In genomic region chr17:43431692-43432091, GRCm38 (mm10) we compare ENCODE assay signal across 16 mouse cellular contexts.
DNase-seq lines count a peak whose midpoint lies in the region; ATAC-seq lines count a peak whose summit lies in the region.
"Had no signal": no experiment of that assay in that cellular context is flagged by ENCODE, and none has a peak within 500 bp of the region (broad histone marks: within the 10 kb centered on the region; RNA-seq: fewer than 3 reads in every experiment).

No protein-coding gene starts in this region.

- no peaks in the 10 kb centered on the region for H3K27me3 ChIP-seq in embryonic facial prominence, embryonic 14.5 days (replicated peaks; ENCODE audit: control insufficient read depth, insufficient read depth, low read length)
- no peaks in the 10 kb centered on the region for H3K27me3 ChIP-seq in embryonic facial prominence, embryonic 10.5 days (replicated peaks; ENCODE audit: low read depth, poor library complexity, severe bottlenecking)
- no peaks in the 10 kb centered on the region for H3K27me3 ChIP-seq in lung, embryonic 16.5 days (ENCODE audit: control insufficient read depth, insufficient read depth, low read depth, low read length)
- H3K27me3 ChIP-seq in kidney, embryonic 16.5 days (ENCODE audit: insufficient read depth, low read length) = no peaks in the 10 kb centered on the region
- no peaks in the 10 kb centered on the region for H3K27me3 ChIP-seq in midbrain, embryonic 11.5 days (ENCODE audit: control insufficient read depth, insufficient read depth, low read length)
- H3K27me3 ChIP-seq: embryonic facial prominence, embryonic 12.5 days; limb, embryonic 12.5 days; liver, embryonic 15.5 days; Patski had no signal

- no peak overlapping the region for H3K9ac ChIP-seq in embryonic facial prominence, embryonic 14.5 days (ENCODE audit: low read depth, low read length)
- H3K9ac ChIP-seq in lung, embryonic 16.5 days (ENCODE audit: low read length) = no peak overlapping the region
- no peak overlapping the region for H3K9ac ChIP-seq in kidney, embryonic 16.5 days (replicated peaks; ENCODE audit: low read length)
- H3K9ac ChIP-seq in midbrain, embryonic 11.5 days (ENCODE audit: low read length) = no peak overlapping the region
- H3K9ac ChIP-seq: embryonic facial prominence, embryonic 12.5 days; limb, embryonic 12.5 days; liver, embryonic 15.5 days had no signal

- H3K27ac ChIP-seq in embryonic facial prominence, embryonic 14.5 days (replicated peaks; ENCODE audit: low read depth, low read length) = no peak overlapping the region
- no peak overlapping the region for H3K27ac ChIP-seq in embryonic facial prominence, embryonic 10.5 days (replicated peaks)
- no peak overlapping the region for H3K27ac ChIP-seq in lung, embryonic 16.5 days (ENCODE audit: low read length)
- H3K27ac ChIP-seq in kidney, embryonic 16.5 days (ENCODE audit: low read length) = no peak overlapping the region
- H3K27ac ChIP-seq in midbrain, embryonic 11.5 days (ENCODE audit: low read depth, low read length) = no peak overlapping the region
- H3K27ac ChIP-seq: embryonic facial prominence, embryonic 12.5 days; hindbrain, postnatal 0 days; limb, embryonic 12.5 days; liver, embryonic 15.5 days had no signal

- DNase-seq in embryonic facial prominence, embryonic 14.5 days (ENCODE audit: low spot score) = peak; percentile 44
- no peak for DNase-seq in embryonic facial prominence, embryonic 10.5 days (ENCODE audit: low spot score)
- no peak for DNase-seq in lung, postnatal 4 days
- DNase-seq in midbrain, embryonic 11.5 days (ENCODE audit: low spot score, missing footprints) = no peak
- no peak for DNase-seq in cerebellum, postnatal 25 days
- DNase-seq in layer of hippocampus, postnatal 36 days = no peak
- DNase-seq: cerebellum, postnatal 14 days; thymus, postnatal 4 days had no signal

- no peaks in the 10 kb centered on the region for H3K9me3 ChIP-seq in embryonic facial prominence, embryonic 14.5 days (ENCODE audit: control insufficient read depth, low read length)
- H3K9me3 ChIP-seq in embryonic facial prominence, embryonic 10.5 days = no peaks in the 10 kb centered on the region
- H3K9me3 ChIP-seq in lung, embryonic 16.5 days (ENCODE audit: control insufficient read depth, low read length) = no peaks in the 10 kb centered on the region
- no peaks in the 10 kb centered on the region for H3K9me3 ChIP-seq in kidney, embryonic 16.5 days (ENCODE audit: low read length)
- no peaks in the 10 kb centered on the region for H3K9me3 ChIP-seq in midbrain, embryonic 11.5 days (ENCODE audit: control insufficient read depth, low read length)
- H3K9me3 ChIP-seq: embryonic facial prominence, embryonic 12.5 days; limb, embryonic 12.5 days; liver, embryonic 15.5 days had no signal

- no peak overlapping the region for H3K4me2 ChIP-seq in embryonic facial prominence, embryonic 14.5 days (ENCODE audit: low read depth, low read length)
- H3K4me2 ChIP-seq in lung, embryonic 16.5 days (ENCODE audit: low read depth, low read length) = no peak overlapping the region
- H3K4me2 ChIP-seq in kidney, embryonic 16.5 days (replicated peaks; ENCODE audit: low read depth, low read length) = no peak overlapping the region
- no peak overlapping the region for H3K4me2 ChIP-seq in midbrain, embryonic 11.5 days
- H3K4me2 ChIP-seq: embryonic facial prominence, embryonic 12.5 days; limb, embryonic 12.5 days; liver, embryonic 15.5 days had no signal

- no peak for ATAC-seq in embryonic facial prominence, embryonic 14.5 days (ENCODE audit: low read depth)
- ATAC-seq in lung, embryonic 16.5 days (ENCODE audit: low read depth) = peak; percentile 51
- ATAC-seq in kidney, embryonic 16.5 days (ENCODE audit: low FRiP score, low TSS enrichment) = peak; percentile 42; the same call in 1 of the 2 replicates
- ATAC-seq in midbrain, embryonic 11.5 days (ENCODE audit: low FRiP score) = no peak
- ATAC-seq: hindbrain, postnatal 0 days; midbrain, embryonic 16.5 days; Patski had no signal

- no peaks in the 10 kb centered on the region for H3K36me3 ChIP-seq in embryonic facial prominence, embryonic 14.5 days (ENCODE audit: control insufficient read depth, insufficient read depth, low read length)
- no peaks in the 10 kb centered on the region for H3K36me3 ChIP-seq in embryonic facial prominence, embryonic 10.5 days (replicated peaks)
- H3K36me3 ChIP-seq in lung, embryonic 16.5 days (ENCODE audit: control insufficient read depth, insufficient read depth, low read length) = peaks cover 6% of the 10 kb centered on the region
- no peaks in the 10 kb centered on the region for H3K36me3 ChIP-seq in kidney, embryonic 16.5 days (ENCODE audit: insufficient read depth, low read length)
- no peaks in the 10 kb centered on the region for H3K36me3 ChIP-seq in midbrain, embryonic 11.5 days (ENCODE audit: control insufficient read depth, insufficient read depth, low read length)
- H3K36me3 ChIP-seq: embryonic facial prominence, embryonic 12.5 days; limb, embryonic 12.5 days; liver, embryonic 15.5 days had no signal

- H3K4me1 ChIP-seq in embryonic facial prominence, embryonic 14.5 days (ENCODE audit: control insufficient read depth, insufficient read depth, low read length) = no peaks in the 10 kb centered on the region
- no peaks in the 10 kb centered on the region for H3K4me1 ChIP-seq in embryonic facial prominence, embryonic 10.5 days
- H3K4me1 ChIP-seq in lung, embryonic 16.5 days (replicated peaks; ENCODE audit: control insufficient read depth, insufficient read depth, low read length) = no peaks in the 10 kb centered on the region
- H3K4me1 ChIP-seq in kidney, embryonic 16.5 days (ENCODE audit: insufficient read depth, low read length) = no peaks in the 10 kb centered on the region
- H3K4me1 ChIP-seq in midbrain, embryonic 11.5 days (ENCODE audit: control insufficient read depth, insufficient read depth, low read length) = no peaks in the 10 kb centered on the region
- H3K4me1 ChIP-seq: embryonic facial prominence, embryonic 12.5 days; limb, embryonic 12.5 days; liver, embryonic 15.5 days had no signal

- 56% methylated on average over 5 of the region's 5 CpGs for WGBS in embryonic facial prominence, embryonic 14.5 days
- WGBS in embryonic facial prominence, embryonic 10.5 days = 71% methylated on average over 5 of the region's 5 CpGs
- 33% methylated on average over 5 of the region's 5 CpGs for WGBS in lung, embryonic 16.5 days
- WGBS in kidney, embryonic 16.5 days = 25% methylated on average over 5 of the region's 5 CpGs
- WGBS in midbrain, embryonic 11.5 days = 81% methylated on average over 5 of the region's 5 CpGs

- H3K4me3 ChIP-seq in embryonic facial prominence, embryonic 14.5 days (ENCODE audit: low read depth, low read length) = no peak overlapping the region
- no peak overlapping the region for H3K4me3 ChIP-seq in embryonic facial prominence, embryonic 10.5 days
- no peak overlapping the region for H3K4me3 ChIP-seq in lung, embryonic 16.5 days (ENCODE audit: low read length)
- no peak overlapping the region for H3K4me3 ChIP-seq in kidney, embryonic 16.5 days (ENCODE audit: low read length)
- H3K4me3 ChIP-seq in midbrain, embryonic 11.5 days (ENCODE audit: low read depth, low read length) = no peak overlapping the region
- H3K4me3 ChIP-seq: embryonic facial prominence, embryonic 12.5 days; limb, embryonic 12.5 days; liver, embryonic 15.5 days had no signal

Comparison
In these comparisons a context has a peak if more than half of its experiments do, and no peak if none do; other contexts are left out.
1. ATAC-seq: peak in lung, embryonic 16.5 days (single experiment) and kidney, embryonic 16.5 days (single experiment); none in embryonic facial prominence, embryonic 14.5 days (single experiment) and midbrain, embryonic 11.5 days (single experiment).